Mouse (Mus musculus) kidney, postnatal 25 days (tissue): ENCODE results near the gene Rrp8.

Experiments used
- DNase-seq, 2 experiments: peaks; one replicate each; pipeline ENCODE4 v3.0.0; 2021; ENCODE audit warnings: mixed read lengths in 2 of 2

Rrp8 gene

GRCm38 (mm10) chr7:105690875-105691274 lies 46.3 kb downstream of the Rrp8 start:
- no peak for DNase-seq

GRCm38 (mm10) chr7:105685541-105686197 lies 51.5 kb downstream of the Rrp8 start:
- no peak for DNase-seq
